Comparison of ENCODE assay signal across 10 mouse cellular contexts in the genomic region with DNA sequence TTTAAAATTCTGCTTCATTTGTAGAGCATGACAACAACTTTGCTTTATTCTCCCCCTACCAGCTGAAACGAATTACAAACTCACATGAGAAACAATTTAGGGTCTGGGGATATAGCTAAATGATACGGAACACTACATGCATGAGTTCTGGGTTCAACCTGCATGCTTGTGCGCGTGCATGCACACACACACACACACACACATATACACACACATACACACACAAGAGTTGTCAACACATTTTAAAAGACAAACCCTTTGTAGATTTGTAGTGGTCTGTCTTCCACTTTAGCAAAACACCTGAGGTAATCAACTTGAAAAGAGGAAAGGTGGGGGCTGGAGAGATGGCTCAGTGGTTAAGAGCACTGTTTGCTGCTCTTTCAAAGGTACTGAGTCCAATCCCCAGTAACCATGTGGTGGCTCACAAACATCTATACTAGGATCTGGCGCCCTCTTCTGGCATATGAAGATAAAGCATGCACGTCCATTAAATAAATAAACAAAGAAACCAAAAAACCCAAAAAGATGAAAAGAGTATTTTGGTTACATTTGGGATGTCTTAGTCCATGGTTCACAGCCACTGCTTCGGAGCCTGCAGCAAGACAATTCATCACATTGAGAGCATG. TPM values are rescaled to one million over a fixed set of nuclear protein-coding genes. Genes with fewer than 3 reads are reported as not detected.
DNase-seq lines count a peak whose midpoint lies in the region; ATAC-seq lines count a peak whose summit lies in the region.
"Had no signal": no experiment of that assay in that cellular context is flagged by ENCODE, and none has a peak within 500 bp of the region (broad histone marks: within the 10 kb centered on the region; RNA-seq: fewer than 3 reads in every experiment).

No protein-coding gene starts in this region.

- no peak; the same call in 1 of the 2 replicates for ATAC-seq in kidney, embryonic 14.5 days (ENCODE audit: low FRiP score, low TSS enrichment)
- ATAC-seq in common myeloid progenitor, adult 5-6 weeks (replicated peaks; ENCODE audit: low read depth, poor library complexity, severe bottlenecking) = peak; percentile 90
- peak; percentile 80 for ATAC-seq in megakaryocyte, adult 5-6 weeks (ENCODE audit: poor library complexity, severe bottlenecking)

- H3K9ac ChIP-seq in kidney, embryonic 14.5 days (ENCODE audit: low read depth, low read length) = no peak overlapping the region
- H3K9ac ChIP-seq: limb, embryonic 12.5 days; stomach, embryonic 15.5 days had no signal

- no peak overlapping the region for H3K27ac ChIP-seq in kidney, embryonic 14.5 days (ENCODE audit: low read depth, low read length)
- H3K27ac ChIP-seq: limb, embryonic 12.5 days; stomach, embryonic 15.5 days had no signal

- no peaks in the 10 kb centered on the region for H3K36me3 ChIP-seq in kidney, embryonic 14.5 days (ENCODE audit: control insufficient read depth, insufficient read depth, low read length)
- no peaks in the 10 kb centered on the region for H3K36me3 ChIP-seq in splenic B cell, adult 2 months (ENCODE audit: control insufficient read depth, insufficient read depth, low read length, poor library complexity, severe bottlenecking)
- H3K36me3 ChIP-seq: limb, embryonic 12.5 days; stomach, embryonic 15.5 days had no signal

- no peaks in the 10 kb centered on the region for H3K27me3 ChIP-seq in kidney, embryonic 14.5 days (ENCODE audit: control insufficient read depth, insufficient read depth, low read length)
- no peaks in the 10 kb centered on the region for H3K27me3 ChIP-seq in splenic B cell, adult 2 months (ENCODE audit: control insufficient read depth, insufficient read depth, low read length, poor library complexity, severe bottlenecking)
- H3K27me3 ChIP-seq: limb, embryonic 12.5 days; stomach, embryonic 15.5 days had no signal

- DNase-seq in kidney, adult 11 months = peak; percentile 28
- DNase-seq in MEL-GATA-1-ER (ENCODE audit: extremely low read depth, low read depth) = peak; percentile 58
- DNase-seq in gastrocnemius, postnatal 4 days (ENCODE audit: low spot score in 2 of 2) = peak; percentile 28 to 55
- DNase-seq in layer of hippocampus, adult 11-12 months (ENCODE audit: low spot score) = peak; percentile 81
- peak; percentile 67 for DNase-seq in splenic B cell, adult 2 months (ENCODE audit: low read depth, low spot score)

- H3K4me2 ChIP-seq in kidney, embryonic 14.5 days (replicated peaks; ENCODE audit: low read depth, low read length) = no peak overlapping the region
- H3K4me2 ChIP-seq: limb, embryonic 12.5 days; stomach, embryonic 15.5 days had no signal

- no peaks in the 10 kb centered on the region for H3K9me3 ChIP-seq in kidney, embryonic 14.5 days (ENCODE audit: control insufficient read depth, low read length)
- H3K9me3 ChIP-seq: limb, embryonic 12.5 days; stomach, embryonic 15.5 days had no signal

- no peaks in the 10 kb centered on the region for H3K4me1 ChIP-seq in kidney, embryonic 14.5 days (ENCODE audit: control insufficient read depth, insufficient read depth, low read length)
- H3K4me1 ChIP-seq: limb, embryonic 12.5 days; stomach, embryonic 15.5 days had no signal

- no peak overlapping the region for H3K4me3 ChIP-seq in kidney, embryonic 14.5 days (ENCODE audit: low read length)
- H3K4me3 ChIP-seq: limb, embryonic 12.5 days; stomach, embryonic 15.5 days had no signal

- WGBS in kidney, embryonic 14.5 days = 58% methylated on average over 7 of the region's 7 CpGs

RNA-seq across cellular contexts. Expression of a gene that starts 13.7 kb away (rescaled TPM):
- polyA plus RNA-seq in kidney, embryonic 14.5 days (2014; fragmentation: Nextera tagmentation; extraction: Ambion mirVana) = 18.6 and 22.6 TPM in 2 replicates
- total RNA-seq in common myeloid progenitor, adult 5-6 weeks (2017) = 0.39 and 1.6 TPM in 2 replicates
- total RNA-seq in gastrocnemius, postnatal 4 days (2021) = 10 to 100 TPM in 1 of 2 experiments, 1 to 10 TPM in 1; 9.0 to 11.4 TPM
- total RNA-seq in megakaryocyte, adult 5-6 weeks (2015) = 1.5 and 1.9 TPM in 2 replicates
- total RNA-seq in megakaryocyte, adult 5-6 weeks (2017) = 0.44 and 0.45 TPM in 2 replicates

RNA-seq across cellular contexts. Expression of a gene that starts 22.3 kb away (rescaled TPM):
- polyA plus RNA-seq in kidney, embryonic 14.5 days (2014; fragmentation: Nextera tagmentation; extraction: Ambion mirVana) = 174 and 223 TPM in 2 replicates
- total RNA-seq in common myeloid progenitor, adult 5-6 weeks (2017) = 73.7 and 87.7 TPM in 2 replicates
- total RNA-seq in gastrocnemius, postnatal 4 days (2021) = 10 to 100 TPM; 49.2 to 51.0 TPM
- 4.7 and 15.4 TPM in 2 replicates for total RNA-seq in megakaryocyte, adult 5-6 weeks (2015)
- total RNA-seq in megakaryocyte, adult 5-6 weeks (2017) = 2.5 and 3.5 TPM in 2 replicates

RNA-seq across cellular contexts. Expression of a gene that starts 25.7 kb away (rescaled TPM):
- polyA plus RNA-seq in kidney, embryonic 14.5 days (2014; fragmentation: Nextera tagmentation; extraction: Ambion mirVana) = 4.4 and 5.7 TPM in 2 replicates
- total RNA-seq in common myeloid progenitor, adult 5-6 weeks (2017) = not detected in 2 replicates
- total RNA-seq in gastrocnemius, postnatal 4 days (2021) = 1 to 10 TPM; 1.7 to 1.9 TPM
- total RNA-seq in megakaryocyte, adult 5-6 weeks (2015) = not detected in 2 replicates
- not detected in 2 replicates for total RNA-seq in megakaryocyte, adult 5-6 weeks (2017)

RNA-seq across cellular contexts. Expression of a gene that starts 40.9 kb away (rescaled TPM):
- polyA plus RNA-seq in kidney, embryonic 14.5 days (2014; fragmentation: Nextera tagmentation; extraction: Ambion mirVana) = not detected in 2 replicates
- total RNA-seq in common myeloid progenitor, adult 5-6 weeks (2017) = not detected in 2 replicates
- total RNA-seq in gastrocnemius, postnatal 4 days (2021) = not detected
- not detected in 2 replicates for total RNA-seq in megakaryocyte, adult 5-6 weeks (2015)
- not detected in 2 replicates for total RNA-seq in megakaryocyte, adult 5-6 weeks (2017)
- polyA plus RNA-seq: limb, embryonic 12.5 days had no signal

RNA-seq across cellular contexts. Expression of a gene that starts 51.2 kb away (rescaled TPM):
- 0.16 TPM in 1 of 2 replicates, not detected in the other for polyA plus RNA-seq in kidney, embryonic 14.5 days (2014; fragmentation: Nextera tagmentation; extraction: Ambion mirVana)
- total RNA-seq in common myeloid progenitor, adult 5-6 weeks (2017) = not detected in 2 replicates
- not detected for total RNA-seq in gastrocnemius, postnatal 4 days (2021)
- total RNA-seq in megakaryocyte, adult 5-6 weeks (2015) = not detected in 2 replicates
- not detected in 2 replicates for total RNA-seq in megakaryocyte, adult 5-6 weeks (2017)
- polyA plus RNA-seq: limb, embryonic 12.5 days had no signal

Comparison
In these comparisons a context has a peak if more than half of its experiments do, and no peak if none do; other contexts are left out.
1. DNase-seq: peak in every context shown above with its lines; median percentile 81 in layer of hippocampus, adult 11-12 months; 67 in splenic B cell, adult 2 months; 58 in MEL-GATA-1-ER; 42 in gastrocnemius, postnatal 4 days; 28 in kidney, adult 11 months.